ENCODE assay signal across 22 mouse cellular contexts in the genomic region with DNA sequence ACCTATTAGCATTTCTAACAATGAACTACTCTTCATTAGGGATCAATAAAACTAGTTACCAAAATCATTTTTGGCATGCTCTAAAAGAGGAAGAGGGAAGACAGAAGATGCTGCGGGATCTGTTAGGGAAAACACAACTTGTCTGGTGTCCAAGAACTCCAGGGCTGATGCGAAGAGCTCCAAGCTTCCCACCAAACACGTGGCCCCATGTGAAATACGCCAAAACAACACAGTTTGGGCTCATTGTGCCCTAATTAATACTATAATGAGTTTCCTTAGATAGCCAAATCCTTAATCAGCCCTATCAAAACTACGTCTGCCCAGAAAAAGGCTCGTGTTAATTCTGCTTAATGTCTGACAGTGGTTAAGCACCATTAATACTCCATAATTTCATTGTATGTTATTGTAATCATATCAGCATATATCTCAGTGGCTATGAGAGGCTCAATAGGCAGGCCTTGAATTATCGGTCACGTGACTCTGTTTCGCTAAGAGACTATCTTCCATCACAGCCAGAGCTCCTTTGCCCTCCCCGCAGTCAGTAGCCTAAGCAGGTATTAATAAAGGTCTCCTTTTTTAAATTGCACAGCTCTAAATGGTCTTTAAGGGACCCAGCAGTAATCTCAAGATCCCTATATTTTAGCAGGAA.
DNase-seq lines count a peak whose midpoint lies in the region; ATAC-seq lines count a peak whose summit lies in the region.
"Had no signal": no experiment of that assay in that cellular context is flagged by ENCODE, and none has a peak within 500 bp of the region (broad histone marks: within the 10 kb centered on the region; RNA-seq: fewer than 3 reads in every experiment).

No protein-coding gene starts in this region.

- H3K27ac ChIP-seq in hindbrain, embryonic 11.5 days (ENCODE audit: low read depth, low read length), result peak overlapping the region; percentile 49
- H3K27ac ChIP-seq in hindbrain, embryonic 10.5 days, result no peak overlapping the region
- peak overlapping the region; percentile 31; the same call in 1 of the 2 replicates for H3K27ac ChIP-seq in forebrain, embryonic 13.5 days
- peak overlapping the region; percentile 45 for H3K27ac ChIP-seq in hindbrain, embryonic 15.5 days (replicated peaks)
- H3K27ac ChIP-seq in midbrain, embryonic 16.5 days (ENCODE audit: low read length), result peak overlapping the region; percentile 31; the same call in 1 of the 2 replicates
- H3K27ac ChIP-seq: layer of hippocampus, adult 2 months; left cerebral cortex, adult 2 months; limb, embryonic 12.5 days had no signal

- intact Hi-C loops in left cerebral cortex, postnatal 4 days (cut with DNase I), result no loop called here

- H3K9ac ChIP-seq in hindbrain, embryonic 11.5 days (ENCODE audit: low read depth, low read length), result no peak overlapping the region
- H3K9ac ChIP-seq in forebrain, embryonic 13.5 days, result no peak overlapping the region
- no peak overlapping the region for H3K9ac ChIP-seq in hindbrain, embryonic 15.5 days
- H3K9ac ChIP-seq in midbrain, embryonic 16.5 days (ENCODE audit: low read depth, low read length), result no peak overlapping the region
- H3K9ac ChIP-seq: limb, embryonic 12.5 days had no signal

- no peak overlapping the region for H3K4me3 ChIP-seq in hindbrain, embryonic 11.5 days (ENCODE audit: low read depth, low read length)
- H3K4me3 ChIP-seq in hindbrain, embryonic 10.5 days, result no peak overlapping the region
- no peak overlapping the region for H3K4me3 ChIP-seq in forebrain, embryonic 13.5 days
- no peak overlapping the region for H3K4me3 ChIP-seq in hindbrain, embryonic 15.5 days
- H3K4me3 ChIP-seq in midbrain, embryonic 16.5 days (ENCODE audit: low read depth, low read length), result no peak overlapping the region
- H3K4me3 ChIP-seq: erythroblast, embryonic 14.5 days; layer of hippocampus, adult 2 months; left cerebral cortex, adult 2 months; limb, embryonic 12.5 days had no signal

- H3K27me3 ChIP-seq in hindbrain, embryonic 11.5 days (ENCODE audit: control insufficient read depth, insufficient read depth, low read length), result no peaks in the 10 kb centered on the region
- no peaks in the 10 kb centered on the region for H3K27me3 ChIP-seq in hindbrain, embryonic 10.5 days (ENCODE audit: insufficient read depth, poor library complexity, severe bottlenecking)
- H3K27me3 ChIP-seq in forebrain, embryonic 13.5 days, result no peaks in the 10 kb centered on the region
- no peaks in the 10 kb centered on the region for H3K27me3 ChIP-seq in hindbrain, embryonic 15.5 days
- H3K27me3 ChIP-seq in midbrain, embryonic 16.5 days (ENCODE audit: control insufficient read depth, insufficient read depth, low read depth, low read length), result no peaks in the 10 kb centered on the region
- H3K27me3 ChIP-seq: CH12.LX; limb, embryonic 12.5 days had no signal

- H3K9me3 ChIP-seq in hindbrain, embryonic 11.5 days (ENCODE audit: control insufficient read depth, low read length), result no peaks in the 10 kb centered on the region
- H3K9me3 ChIP-seq in hindbrain, embryonic 10.5 days, result no peaks in the 10 kb centered on the region
- no peaks in the 10 kb centered on the region for H3K9me3 ChIP-seq in forebrain, embryonic 13.5 days (replicated peaks)
- no peaks in the 10 kb centered on the region for H3K9me3 ChIP-seq in hindbrain, embryonic 15.5 days
- H3K9me3 ChIP-seq in midbrain, embryonic 16.5 days (replicated peaks; ENCODE audit: control insufficient read depth, low read length, poor library complexity, severe bottlenecking), result no peaks in the 10 kb centered on the region
- H3K9me3 ChIP-seq: limb, embryonic 12.5 days had no signal

- peak; percentile 33; the same call in 1 of the 2 replicates for ATAC-seq in hindbrain, embryonic 11.5 days (ENCODE audit: low FRiP score)
- peak; percentile 43 for ATAC-seq in forebrain, embryonic 13.5 days
- peak; percentile 61; the same call in 1 of the 2 replicates for ATAC-seq in hindbrain, embryonic 15.5 days (ENCODE audit: low FRiP score, low read depth)
- ATAC-seq in midbrain, embryonic 16.5 days, result peak; percentile 67

- H3K4me1 ChIP-seq in hindbrain, embryonic 11.5 days (replicated peaks; ENCODE audit: control insufficient read depth, insufficient read depth, low read length), result no peaks in the 10 kb centered on the region
- peaks cover 13% of the 10 kb centered on the region for H3K4me1 ChIP-seq in hindbrain, embryonic 10.5 days (replicated peaks)
- peaks cover 22% of the 10 kb centered on the region for H3K4me1 ChIP-seq in forebrain, embryonic 13.5 days
- peaks cover 19% of the 10 kb centered on the region for H3K4me1 ChIP-seq in hindbrain, embryonic 15.5 days (replicated peaks)
- peaks cover 13% of the 10 kb centered on the region for H3K4me1 ChIP-seq in midbrain, embryonic 16.5 days (ENCODE audit: control insufficient read depth, insufficient read depth, low read length)

- no peaks in the 10 kb centered on the region for H3K36me3 ChIP-seq in hindbrain, embryonic 11.5 days (ENCODE audit: control insufficient read depth, insufficient read depth, low read length)
- no peaks in the 10 kb centered on the region for H3K36me3 ChIP-seq in hindbrain, embryonic 10.5 days
- no peaks in the 10 kb centered on the region for H3K36me3 ChIP-seq in forebrain, embryonic 13.5 days (ENCODE audit: poor library complexity, severe bottlenecking)
- H3K36me3 ChIP-seq in hindbrain, embryonic 15.5 days, result no peaks in the 10 kb centered on the region
- H3K36me3 ChIP-seq in midbrain, embryonic 16.5 days (ENCODE audit: control insufficient read depth, insufficient read depth, low read length), result no peaks in the 10 kb centered on the region
- H3K36me3 ChIP-seq: limb, embryonic 12.5 days had no signal

- DNase-seq in hindbrain, embryonic 11.5 days (ENCODE audit: low spot score), result no peak
- DNase-seq in hindbrain, embryonic 10.5 days (ENCODE audit: low spot score), result no peak
- DNase-seq in left cerebral cortex, postnatal 4 days, result no peak
- DNase-seq in heart, adult 8-10 months (ENCODE audit: low spot score), result no peak
- no peak for DNase-seq in cerebellum, adult 11-12 months
- DNase-seq: adrenal gland, postnatal 10 days; cerebellum, adult 2 months; gastrocnemius, postnatal 36 days; heart, postnatal 14 days; kidney, adult 11 months; kidney, postnatal 10 days; lung, postnatal 10 days; right cerebral cortex, postnatal 4 days had no signal

- 85% methylated on average over 10 of the region's 10 CpGs for WGBS in hindbrain, embryonic 11.5 days
- WGBS in hindbrain, embryonic 10.5 days, result 91% methylated on average over 10 of the region's 10 CpGs
- 44% methylated on average over 10 of the region's 10 CpGs for WGBS in forebrain, embryonic 13.5 days
- WGBS in hindbrain, embryonic 15.5 days, result 53% methylated on average over 10 of the region's 10 CpGs
- 57% methylated on average over 10 of the region's 10 CpGs for WGBS in midbrain, embryonic 16.5 days

- H3K4me2 ChIP-seq in hindbrain, embryonic 11.5 days (replicated peaks; ENCODE audit: low read depth, low read length), result no peak overlapping the region
- H3K4me2 ChIP-seq in forebrain, embryonic 13.5 days, result peak overlapping the region; percentile 31
- peak overlapping the region; percentile 31 for H3K4me2 ChIP-seq in hindbrain, embryonic 15.5 days
- H3K4me2 ChIP-seq in midbrain, embryonic 16.5 days (ENCODE audit: low read length), result peak overlapping the region; percentile 13
- H3K4me2 ChIP-seq: heart, embryonic 11.5 days had no signal
